Mouse (Mus musculus): ENCODE measurements around the gene Rpl9-ps1.

Gene Rpl9-ps1

DNA sequence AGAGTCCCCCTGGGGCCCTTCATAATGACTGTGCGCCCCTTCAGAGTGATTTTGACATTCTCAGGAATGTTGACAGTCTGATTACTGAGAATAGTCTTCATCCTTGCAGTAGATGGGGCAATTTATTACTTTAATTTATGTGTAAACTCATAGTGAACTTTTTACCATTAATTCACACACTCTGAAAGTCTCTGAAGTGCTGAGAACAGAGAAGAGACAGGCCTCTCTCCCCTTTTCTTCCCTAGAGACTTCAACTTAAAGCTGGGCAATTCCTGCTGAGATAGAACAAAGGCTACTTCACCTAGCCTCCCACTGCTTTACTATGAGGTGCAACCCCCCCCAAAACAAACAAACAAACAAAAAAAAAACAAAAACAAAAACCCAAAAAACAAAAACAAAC is at the start of gene Rpl9-ps1:
Rpl9-ps1 (minus strand) TSS at position 101 of the 400 bp plus-strand sequence.
- DNase-seq (ENCODE audit: low read depth, low spot score) = no peak

DNA sequence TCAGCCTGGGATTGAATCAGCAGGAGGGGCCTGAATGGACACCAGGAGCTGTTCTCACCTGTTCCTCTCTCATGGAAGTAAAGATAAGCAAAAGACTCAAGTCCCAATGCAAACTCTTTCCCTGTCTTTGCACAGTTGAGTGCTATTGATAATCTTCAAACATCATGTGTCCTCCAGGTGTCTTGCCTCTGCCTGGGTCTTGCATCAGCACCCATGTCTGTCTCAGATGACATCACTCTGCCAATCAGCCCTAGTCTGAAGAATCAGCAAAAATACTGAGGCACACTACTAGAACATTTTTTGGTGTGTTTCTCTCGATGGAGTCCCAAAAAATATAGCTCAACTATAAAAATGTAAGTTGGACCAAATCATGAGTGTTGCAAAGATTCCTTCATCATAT is 46.6 kb upstream of the Rpl9-ps1 start:
- DNase-seq (ENCODE audit: low read depth, low spot score) = no peak

DNA sequence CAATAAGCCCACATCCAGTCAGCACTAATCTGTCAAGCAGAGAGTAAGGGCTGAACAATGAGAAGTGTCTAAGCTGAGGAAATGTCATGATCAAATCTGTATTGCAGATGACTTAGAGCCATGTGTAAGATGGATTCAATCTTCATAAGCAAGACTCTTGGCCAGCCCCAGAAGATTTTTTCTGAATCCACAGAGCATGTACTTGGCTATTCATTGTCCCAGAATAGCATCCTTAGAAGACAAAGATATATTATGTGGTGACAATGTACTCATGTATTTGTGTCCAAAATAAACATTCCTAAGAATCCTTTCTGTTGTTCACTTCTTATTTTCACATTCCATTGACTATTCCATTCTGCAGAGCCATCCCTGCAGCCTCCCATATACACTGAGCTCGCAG is 44.5 kb upstream of the Rpl9-ps1 start:
- no peak for DNase-seq (ENCODE audit: low read depth, low spot score)

DNA sequence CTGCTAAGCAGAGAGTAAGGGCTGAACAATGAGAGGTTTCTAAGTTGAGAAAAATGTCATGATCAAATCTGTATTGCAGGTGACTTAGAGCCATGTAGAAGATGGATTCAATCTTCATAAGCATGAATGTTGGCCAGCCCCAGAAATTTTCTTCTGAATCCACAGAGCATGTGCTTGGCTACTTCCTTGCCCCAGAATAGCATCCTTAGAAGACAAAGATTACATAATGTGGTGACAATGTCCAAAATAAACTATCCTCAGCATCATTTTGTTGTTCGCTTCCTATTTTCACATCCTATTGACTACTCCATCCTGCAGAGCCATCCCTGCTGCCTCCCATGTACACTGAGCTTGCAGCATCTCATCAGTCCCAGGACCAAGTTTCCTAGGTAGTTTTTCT is 30.2 kb upstream of the Rpl9-ps1 start:
- DNase-seq (ENCODE audit: low read depth, low spot score) = no peak

DNA sequence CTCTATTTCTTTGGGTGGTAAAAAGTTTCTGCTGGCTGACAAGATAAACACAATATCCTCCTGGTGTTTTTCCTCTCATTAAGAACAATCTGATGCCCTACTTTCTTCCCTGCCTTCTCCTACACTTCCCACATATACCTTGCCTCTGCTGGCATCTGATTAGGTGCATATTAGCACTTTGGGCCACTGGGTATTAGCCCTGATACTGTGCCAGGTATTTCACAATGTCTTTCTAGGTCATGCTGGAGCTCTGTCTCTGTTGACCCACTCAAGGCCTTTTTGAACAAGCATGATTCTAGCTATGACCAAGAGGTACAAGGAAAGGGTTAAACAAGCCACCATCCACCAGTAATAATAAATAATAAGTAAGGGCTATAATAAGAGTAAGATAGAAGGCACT is 26.3 kb upstream of the Rpl9-ps1 start:
- DNase-seq (ENCODE audit: low read depth, low spot score) = no peak

DNA sequence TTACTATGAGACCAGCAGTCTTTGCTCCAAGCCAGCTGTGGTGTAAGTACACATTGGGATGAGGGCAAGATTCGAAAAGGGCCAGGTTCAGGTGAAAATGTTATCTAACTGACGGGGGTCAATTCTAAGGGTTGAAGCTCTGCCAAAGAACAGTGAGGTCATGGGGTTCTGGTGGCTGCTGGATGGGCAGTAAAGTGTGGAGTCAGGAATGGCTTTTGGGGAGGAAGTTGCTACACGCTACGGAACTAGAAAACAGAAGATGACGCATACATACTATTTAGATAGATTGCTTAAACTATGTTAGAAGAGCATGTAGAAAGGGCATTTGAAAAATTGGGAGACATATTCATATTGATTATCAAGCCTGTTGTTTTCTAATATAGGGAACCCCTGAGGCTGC is 18.1 kb upstream of the Rpl9-ps1 start:
- DNase-seq (ENCODE audit: low read depth, low spot score) = no peak

DNA sequence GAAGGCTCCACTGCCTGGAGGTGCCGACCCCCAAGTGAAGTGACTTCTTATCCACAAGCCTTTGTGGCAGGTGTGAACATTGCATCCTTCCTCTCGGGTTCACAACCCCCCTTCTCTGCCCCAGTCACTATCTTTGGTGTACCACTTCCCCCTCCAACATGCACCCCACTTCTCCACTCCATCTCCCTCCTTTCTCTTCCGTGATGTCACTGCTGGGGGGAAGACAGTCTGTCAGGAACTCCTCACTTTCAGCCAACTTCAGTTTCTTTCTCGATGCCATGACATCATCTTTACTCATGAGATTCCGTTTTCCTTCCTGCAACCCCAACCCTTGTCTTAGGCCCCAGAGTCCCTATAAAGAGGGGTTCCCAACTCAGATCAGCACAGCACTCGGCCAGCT is 16.8 kb upstream of the Rpl9-ps1 start, which contains the start of gene Ccl4:
Ccl4 (plus strand) TSS at position 381 of the 400 bp plus-strand sequence.
- peak; percentile 28 for DNase-seq (ENCODE audit: low read depth, low spot score)

DNA sequence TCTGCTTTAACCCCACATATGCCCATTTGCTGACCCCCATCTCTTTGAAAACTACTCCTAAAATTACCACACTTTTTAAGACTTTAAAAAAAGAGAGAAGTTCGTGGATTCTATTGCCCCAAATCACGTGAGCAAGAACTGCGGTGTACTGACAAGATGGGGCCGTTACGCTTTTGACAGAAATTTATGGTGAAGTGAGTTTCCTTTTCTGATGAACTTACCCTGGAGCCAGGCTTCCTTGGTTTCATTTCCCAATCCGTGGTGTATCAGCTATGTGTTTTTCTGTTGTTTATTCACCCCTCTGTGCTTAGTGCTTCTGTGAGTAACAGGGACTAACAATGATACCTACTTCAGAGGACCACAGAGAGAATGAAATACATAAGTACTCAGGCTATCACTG is 13.4 kb upstream of the Rpl9-ps1 start:
- no peak for DNase-seq (ENCODE audit: low read depth, low spot score)

DNA sequence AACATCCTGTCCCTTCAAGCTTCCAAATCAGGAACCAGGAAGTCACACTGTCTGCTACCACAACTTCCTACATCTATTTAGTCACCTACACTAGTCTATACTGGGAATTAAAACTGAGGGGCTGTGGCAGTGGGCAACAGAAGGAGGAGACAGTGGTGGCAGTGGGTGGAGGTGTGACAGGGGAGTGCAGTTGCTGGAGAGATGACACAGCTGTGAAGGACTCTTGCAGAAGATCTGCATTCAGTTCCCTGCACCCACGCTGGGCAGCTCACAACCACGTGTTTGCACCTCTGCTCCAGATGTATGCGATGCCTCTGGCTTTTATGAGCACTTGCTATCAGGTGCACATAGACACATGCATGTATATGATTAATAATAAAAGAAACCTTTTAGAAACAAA is 12.1 kb upstream of the Rpl9-ps1 start:
- DNase-seq (ENCODE audit: low read depth, low spot score) = no peak

DNA sequence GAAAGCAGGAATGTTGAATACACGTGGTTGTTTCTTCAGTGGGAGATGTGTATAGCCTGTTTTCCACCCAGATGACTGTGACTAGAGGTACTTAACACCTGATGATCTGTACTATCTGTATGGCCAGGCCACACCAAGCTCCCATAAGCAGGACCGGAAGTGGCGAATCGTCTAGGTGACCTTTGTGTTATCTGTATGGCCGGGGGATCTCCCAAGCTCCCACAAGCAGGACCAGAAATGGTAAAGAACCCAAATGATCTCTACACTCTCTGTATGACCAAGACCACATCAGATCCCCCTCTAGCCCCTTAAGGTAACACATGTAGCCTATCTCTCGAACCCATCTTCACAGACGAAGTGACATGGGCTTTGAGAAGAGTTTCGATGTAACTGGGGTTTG is 9.2 kb upstream of the Rpl9-ps1 start:
- no peak for DNase-seq (ENCODE audit: low read depth, low spot score)

DNA sequence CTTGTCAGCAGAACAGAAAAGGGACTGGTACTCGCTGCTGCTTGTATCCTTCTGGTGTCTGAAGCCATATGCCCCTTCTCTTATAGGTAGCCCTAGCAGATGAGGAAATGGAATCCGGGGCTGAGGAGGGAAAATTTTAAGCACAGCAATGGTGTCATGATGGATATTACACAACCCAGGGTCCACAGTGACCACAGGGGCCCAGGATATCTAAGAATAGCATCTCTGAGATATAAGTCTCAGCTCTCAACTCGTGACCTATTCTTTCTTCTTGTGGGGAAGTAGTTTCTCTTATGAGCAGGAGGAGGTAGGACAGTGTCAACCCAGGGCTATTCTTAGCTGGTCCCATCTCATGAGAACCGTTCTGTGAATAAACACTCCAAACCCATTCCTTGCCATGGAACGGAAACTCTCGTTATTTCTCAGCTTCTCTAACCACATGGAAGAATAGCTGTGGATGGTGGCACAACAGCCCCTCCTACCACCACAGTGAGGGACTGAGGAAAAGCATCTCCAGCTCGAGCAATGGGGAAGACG is 4.0 kb upstream of the Rpl9-ps1 start, which contains the start of gene Ccl3:
Ccl3 (minus strand) TSS at position 51 of the 537 bp plus-strand sequence.
- peak; percentile 14 for DNase-seq (ENCODE audit: low read depth, low spot score)

DNA sequence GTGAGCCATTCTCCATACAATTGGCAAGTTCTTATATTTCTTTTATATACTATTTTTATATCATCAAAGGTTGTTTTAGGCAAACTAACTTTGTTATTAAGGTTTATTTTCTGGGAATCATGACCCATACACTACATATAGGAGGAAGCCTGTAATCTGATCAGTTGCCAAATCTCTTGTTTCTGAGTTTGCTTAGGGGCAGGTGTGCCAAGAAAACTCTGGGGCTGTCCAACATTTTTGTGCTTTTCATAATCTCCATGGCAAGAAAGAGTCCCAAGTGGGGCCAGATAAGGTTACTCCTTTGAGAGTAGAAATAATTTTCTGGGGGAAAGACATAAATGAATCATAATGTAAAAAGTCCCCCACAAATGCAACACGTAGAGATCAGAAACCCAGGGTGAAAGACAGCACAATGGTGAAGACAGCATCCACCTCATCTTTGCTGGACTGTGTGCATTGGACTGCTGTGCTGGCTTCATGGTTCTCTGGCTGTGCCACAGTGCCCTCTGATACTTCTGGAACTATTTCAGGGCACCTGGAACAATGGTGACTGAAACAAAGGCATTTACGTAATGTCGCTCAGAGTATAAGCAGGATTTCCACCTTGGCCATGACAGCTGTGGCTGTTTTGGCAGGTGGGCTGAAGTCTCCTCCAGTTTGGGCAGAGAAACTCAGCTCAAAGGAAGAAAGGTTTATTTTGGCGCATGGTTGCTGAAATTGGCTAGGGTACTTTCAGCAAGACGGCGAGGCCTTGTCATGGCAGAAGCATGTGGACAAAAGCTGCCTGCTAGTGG is 1.1 kb upstream of the Rpl9-ps1 start:
- no peak for DNase-seq (ENCODE audit: low read depth, low spot score)

DNA sequence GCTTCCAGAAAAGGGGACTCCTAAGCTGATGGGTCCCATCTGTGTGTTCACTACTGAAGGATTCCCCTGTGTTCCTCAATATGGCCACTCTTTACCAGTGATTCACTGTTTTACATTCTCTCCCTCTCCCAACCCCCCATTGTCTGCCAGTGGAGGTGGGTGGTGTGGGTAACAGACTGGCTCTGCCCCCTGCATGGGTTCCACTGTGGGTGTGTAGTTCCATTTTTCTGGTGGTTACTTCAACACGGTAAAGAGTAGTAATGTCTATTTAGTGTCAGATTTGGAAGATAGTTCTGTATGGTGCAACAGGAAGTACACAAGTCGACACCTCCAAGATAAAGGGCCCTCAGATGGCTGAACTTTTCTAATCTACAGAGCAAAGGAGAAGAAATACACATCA is 4.2 kb downstream of the Rpl9-ps1 start:
- DNase-seq (ENCODE audit: low read depth, low spot score) = no peak

DNA sequence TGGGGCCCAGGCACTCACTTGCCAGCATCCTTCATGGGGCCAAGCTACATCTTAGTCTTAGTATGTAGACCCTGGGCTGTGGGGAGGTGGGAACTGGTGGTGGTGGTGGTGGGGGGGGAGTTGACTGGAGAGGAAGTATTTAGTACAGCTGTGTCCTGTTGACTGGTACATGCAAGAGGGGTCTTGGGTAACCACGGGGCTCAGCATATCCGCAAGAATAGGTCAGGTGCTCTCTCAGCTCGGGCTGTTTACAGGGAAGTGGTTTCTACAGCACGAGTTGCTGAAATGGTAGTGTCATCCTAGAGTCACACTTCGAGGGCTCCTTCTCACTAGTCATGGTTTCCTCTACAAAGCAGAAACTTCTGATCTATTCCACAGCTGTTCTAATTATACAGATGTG is 5.3 kb downstream of the Rpl9-ps1 start:
- DNase-seq (ENCODE audit: low read depth, low spot score) = peak; percentile 57

DNA sequence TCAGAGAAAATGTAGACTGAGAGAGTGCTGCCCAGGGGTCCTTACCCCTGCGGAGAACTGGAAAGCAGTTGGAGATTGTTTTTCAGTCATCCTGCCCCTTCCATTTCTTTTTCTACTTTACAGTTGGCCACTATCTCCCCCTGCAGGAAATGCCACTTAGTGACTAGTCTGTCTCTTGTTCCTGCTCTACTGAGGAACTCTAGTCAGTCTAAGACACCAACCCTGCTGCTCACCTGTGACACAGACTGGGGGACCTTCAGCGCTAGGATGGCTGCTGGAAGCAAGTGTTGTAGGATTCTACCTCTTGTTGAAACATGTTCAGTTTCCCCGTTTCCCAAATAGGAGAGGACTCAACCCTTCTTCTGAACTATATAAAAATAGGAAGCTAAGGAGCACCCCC is 5.9 kb downstream of the Rpl9-ps1 start:
- peak; percentile 40 for DNase-seq (ENCODE audit: low read depth, low spot score)

DNA sequence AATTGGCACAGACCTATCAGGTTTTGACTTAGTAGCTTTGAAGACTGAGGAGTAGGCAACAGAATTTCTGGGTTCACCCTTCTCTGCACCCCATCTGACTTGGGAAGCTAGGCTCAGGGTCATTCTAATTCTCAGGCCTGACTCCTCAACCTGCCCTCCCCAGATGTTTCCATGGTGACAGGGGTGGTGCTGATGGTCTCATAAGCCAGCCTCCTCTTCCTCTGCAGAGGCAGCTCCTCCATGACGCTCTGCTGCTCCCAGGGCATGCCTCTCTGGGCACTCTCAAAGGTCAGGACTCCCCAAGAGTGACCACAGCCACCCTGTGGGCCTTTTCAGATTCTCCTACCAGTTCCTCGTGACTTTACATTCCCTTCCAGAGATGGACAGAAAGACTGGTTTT is 6.5 kb downstream of the Rpl9-ps1 start:
- peak; percentile 8 for DNase-seq (ENCODE audit: low read depth, low spot score)

DNA sequence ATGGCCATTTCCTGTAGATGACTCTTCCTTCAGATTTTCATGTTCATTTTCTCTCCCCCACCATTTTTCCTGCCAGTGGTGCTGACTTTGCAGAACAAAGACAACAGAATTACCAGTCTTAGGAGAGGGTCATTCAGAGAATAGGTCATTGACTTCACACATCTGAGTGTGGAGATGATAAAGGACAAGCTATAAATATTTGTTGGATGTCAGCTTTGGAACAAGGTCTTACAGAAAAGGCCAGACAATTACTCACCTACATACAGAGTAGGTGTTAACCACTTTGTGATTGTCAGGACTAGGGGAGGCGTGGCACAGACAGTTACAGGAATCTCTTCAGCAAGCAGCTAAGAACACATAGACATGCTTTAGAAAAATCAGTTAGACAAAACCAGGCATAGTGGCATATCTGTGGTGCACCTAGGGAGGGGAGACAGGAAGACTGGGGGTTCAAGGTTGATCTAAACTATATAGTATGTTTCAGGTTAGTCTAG is 8.6 kb downstream of the Rpl9-ps1 start:
- DNase-seq (ENCODE audit: low read depth, low spot score) = no peak

DNA sequence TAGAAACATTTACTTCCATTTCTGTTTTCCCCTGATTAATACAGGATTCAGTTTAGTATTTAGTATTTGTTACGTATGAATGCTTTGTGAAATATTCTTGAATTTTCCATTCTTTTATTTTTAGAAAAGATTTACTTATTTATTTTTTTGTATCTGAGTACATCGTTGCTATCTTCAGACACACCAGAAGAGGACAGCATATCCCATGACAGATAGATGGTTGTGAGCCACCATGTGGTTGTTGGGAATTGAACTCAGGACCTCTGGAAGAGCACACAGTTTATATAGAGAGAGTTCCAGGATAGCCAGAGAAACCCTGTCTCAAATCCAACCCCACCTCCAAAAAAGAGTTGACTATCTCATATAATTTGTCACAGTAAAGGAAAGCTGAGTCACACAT is 10.5 kb downstream of the Rpl9-ps1 start:
- DNase-seq (ENCODE audit: low read depth, low spot score) = no peak

DNA sequence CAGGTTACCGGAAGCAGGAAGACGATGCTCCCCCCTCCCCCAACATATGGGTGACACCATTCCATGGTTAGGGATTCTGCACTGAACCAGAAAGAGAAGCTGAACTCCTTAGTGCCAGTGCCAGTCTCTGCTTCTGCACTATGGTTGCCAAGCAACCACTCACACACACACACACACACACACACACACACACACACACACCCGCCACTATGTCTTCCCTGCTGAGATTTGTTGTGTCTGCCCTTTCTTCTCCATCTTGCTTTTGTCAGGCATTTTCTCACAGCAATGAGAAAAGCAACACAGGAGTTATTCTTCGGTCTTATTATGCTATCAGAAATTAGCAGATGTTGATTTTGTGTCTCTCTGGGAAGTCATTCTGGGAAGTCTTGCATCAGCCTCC is 11.0 kb downstream of the Rpl9-ps1 start:
- DNase-seq (ENCODE audit: low read depth, low spot score) = no peak

DNA sequence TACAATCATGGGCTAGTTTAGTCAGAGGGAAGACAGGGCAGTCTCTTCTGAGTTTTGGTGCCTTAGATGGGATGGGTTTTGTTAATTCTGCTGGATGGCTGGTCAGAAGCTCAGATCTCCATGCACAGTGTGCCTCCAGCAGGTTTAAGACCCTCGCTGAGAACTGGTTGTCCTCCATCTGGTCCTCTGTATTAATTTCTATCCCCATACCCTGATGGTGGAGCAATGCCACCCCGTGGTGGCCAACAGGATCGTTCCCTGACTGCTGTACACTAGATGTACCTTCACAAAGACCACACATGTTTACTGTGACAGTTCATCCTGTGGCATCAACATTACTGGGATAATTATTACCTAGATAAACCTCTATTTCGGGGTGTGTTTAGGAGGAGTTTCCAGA is 12.7 kb downstream of the Rpl9-ps1 start:
- DNase-seq (ENCODE audit: low read depth, low spot score) = no peak

DNA sequence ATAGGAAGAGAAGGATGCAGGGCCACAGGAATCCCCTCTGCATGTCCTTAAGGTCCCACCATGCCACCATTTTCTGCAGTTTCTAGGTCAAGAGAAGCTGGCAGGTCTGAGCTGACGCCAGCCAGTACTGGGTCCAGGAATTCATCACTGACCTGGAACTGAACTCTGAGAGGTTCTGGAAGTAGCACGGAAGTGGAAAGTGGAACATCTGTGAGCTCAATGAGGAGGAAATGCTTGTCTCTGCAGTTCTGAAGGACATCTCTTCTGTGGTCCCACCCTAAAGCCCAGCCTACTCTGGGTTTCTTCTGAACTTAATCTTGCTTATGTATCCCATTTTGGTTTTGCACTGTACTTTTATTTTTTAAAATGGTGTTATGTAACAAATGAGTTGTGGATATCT is 14.4 kb downstream of the Rpl9-ps1 start:
- no peak for DNase-seq (ENCODE audit: low read depth, low spot score)

DNA sequence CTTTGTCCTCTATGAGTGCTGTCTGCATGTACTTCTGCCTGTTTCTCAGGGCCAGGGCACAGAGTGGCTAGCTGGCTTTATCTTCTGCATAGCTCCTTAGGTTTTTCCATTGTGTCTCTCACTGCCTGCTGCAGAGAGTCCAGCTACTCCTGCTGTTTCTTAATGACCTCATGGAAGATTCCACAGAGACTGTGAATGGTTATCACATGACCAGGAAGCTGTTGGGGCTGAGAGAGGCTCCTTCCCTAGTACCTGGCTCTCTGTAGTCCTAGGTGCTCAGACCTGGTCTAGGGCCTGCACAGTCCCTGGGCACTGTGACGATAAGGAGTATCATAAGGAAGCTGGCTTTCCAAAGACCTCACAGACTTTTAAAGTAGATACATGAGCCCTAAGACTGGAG is 14.8 kb downstream of the Rpl9-ps1 start:
- no peak for DNase-seq (ENCODE audit: low read depth, low spot score)

DNA sequence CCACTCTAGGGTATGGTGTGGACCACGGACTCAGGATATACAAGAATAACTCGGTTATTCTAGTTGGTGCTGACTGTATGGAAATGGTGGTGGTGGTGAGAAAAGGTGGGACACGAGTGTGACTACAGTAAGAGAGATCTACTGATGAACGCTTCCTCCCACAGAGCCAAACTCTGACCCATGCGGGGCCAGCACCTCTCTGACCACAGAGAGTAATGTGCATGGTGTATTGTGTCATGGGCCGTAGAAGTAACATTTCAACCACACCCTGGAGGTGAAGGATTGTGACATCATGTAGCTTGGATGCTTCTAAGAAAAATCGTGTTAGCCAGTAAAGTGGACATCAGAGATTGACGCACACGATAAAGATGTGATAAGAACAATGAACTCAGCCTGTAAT is 16.6 kb downstream of the Rpl9-ps1 start:
- DNase-seq (ENCODE audit: low read depth, low spot score) = no peak
